Mouse (Mus musculus) spleen, adult 2 months (tissue): Measurements from ENCODE around the gene Ism1. TPM values are rescaled to one million over a fixed set of nuclear protein-coding genes. Genes with fewer than 3 reads are reported as not detected.

Experiments used
- DNase-seq, 2 experiments: peaks; one replicate each; pipeline versions ENCODE4 v3.0.0 to v3.0.0-alpha.2; 2012 to 2021; ENCODE audit warnings: low spot score in 2 of 2, low read depth in 1 of 2
- H3K27ac ChIP-seq: fragments of 200-500 bp; 2 replicates; pipeline ENCODE4 v1.5.1; 2012; ENCODE audit warnings: low read length, inconsistent platforms; ENCODE audit not compliant: insufficient read depth
- H3K27me3 ChIP-seq: fragments of 200-500 bp; 2 replicates; pipeline ENCODE4 v1.6.1; 2012; ENCODE audit warnings: mild to moderate bottlenecking, moderate library complexity, low read length, inconsistent platforms; ENCODE audit not compliant: control insufficient read depth, insufficient read depth
- H3K36me3 ChIP-seq: fragments of 200-500 bp; 2 replicates; pipeline ENCODE4 v1.6.1; 2012; ENCODE audit warnings: mild to moderate bottlenecking, low read length, inconsistent platforms; ENCODE audit not compliant: control insufficient read depth, insufficient read depth
- H3K4me1 ChIP-seq: fragments of 200-500 bp; 2 replicates; pipeline ENCODE4 v1.6.1; 2011; ENCODE audit warnings: inconsistent platforms; ENCODE audit not compliant: control insufficient read depth, insufficient read depth, insufficient read length
- H3K4me3 ChIP-seq: fragments of 200-500 bp; 2 replicates; pipeline ENCODE4 v1.5.1; 2011; ENCODE audit warnings: mild to moderate bottlenecking, inconsistent platforms; ENCODE audit not compliant: insufficient read depth, insufficient read length; ENCODE audit errors: extremely low read depth
- CTCF ChIP-seq: fragments of 200-500 bp; IDR thresholded peaks from 2 replicates; pipeline ENCODE4 v1.5.1; 2011; ENCODE audit warnings: mild to moderate bottlenecking, inconsistent platforms; ENCODE audit not compliant: insufficient read depth, insufficient read length, insufficient replicate concordance; ENCODE audit errors: extremely low read depth
- POLR2A ChIP-seq: fragments of 200-500 bp; IDR thresholded peaks from 2 replicates; pipeline ENCODE4 v1.6.1; 2011; ENCODE audit warnings: low read depth, low read length, inconsistent platforms
- WGBS: fragments of 180-500 bp; shearing (Covaris S2); methylation state at CpG from one replicate; pipeline ENCODE4 v1.1.7; 2018; 5-methylcytosine and 5-hydroxymethylcytosine counted together
- polyA plus RNA-seq: library from polyadenylated mRNA; depleted of rRNA; stranded (reverse); fragments of >200 nt; gene quantifications from 2 replicates; pipeline ENCODE4 v1.2.3, GENCODE M21; 2012

The Ism1 gene
- polyA plus RNA-seq, 1 experiment, result 0.28 TPM

DNA sequence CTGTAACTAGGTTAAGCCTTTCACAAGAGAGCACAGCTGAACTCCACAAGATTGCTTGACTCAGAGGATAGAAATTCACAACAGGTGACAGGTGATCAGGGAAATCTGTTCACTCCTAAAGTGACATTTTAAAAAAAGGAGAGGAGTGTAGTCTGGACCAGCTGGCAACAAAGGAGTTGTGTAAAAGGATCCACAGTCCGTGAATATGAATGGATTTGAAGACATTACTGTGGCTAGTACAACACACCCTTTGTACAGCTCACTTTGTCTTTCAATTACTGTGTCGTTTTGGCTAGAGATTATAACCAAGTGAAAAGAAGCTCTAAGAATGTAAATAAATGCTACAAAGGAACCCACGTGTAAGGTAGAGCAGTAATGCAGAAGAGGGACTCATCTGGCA lies 33.7 kb downstream of the Ism1 start:
- 73% methylated on average over 3 of the region's 3 CpGs for WGBS

DNA sequence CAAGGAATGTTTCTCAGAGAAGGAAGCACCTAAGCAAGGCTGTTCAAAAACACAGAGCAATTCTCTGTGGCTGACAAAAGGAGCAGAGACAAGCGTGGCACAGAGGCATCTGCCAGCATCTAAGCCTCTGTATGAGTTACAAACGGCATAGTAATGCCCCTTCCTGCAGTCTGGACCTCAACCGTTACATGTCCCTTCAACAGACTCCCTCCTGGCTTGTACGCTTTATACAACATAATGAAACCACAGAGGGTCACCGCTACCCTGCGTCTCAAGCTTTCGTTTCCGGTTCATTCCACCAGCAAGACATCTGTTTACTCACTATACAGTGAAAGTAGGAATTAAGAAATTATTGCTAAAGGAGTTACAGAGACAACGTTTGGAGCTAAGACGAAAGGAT lies 34.1 kb downstream of the Ism1 start:
- H3K4me3 ChIP-seq, result no peak overlapping the region
- no peaks in the 10 kb centered on the region for H3K4me1 ChIP-seq
- no peaks in the 10 kb centered on the region for H3K36me3 ChIP-seq
- DNase-seq, result no peak
- TF ChIP-seq POLR2A (no peak), CTCF (no peak)
- no peaks in the 10 kb centered on the region for H3K27me3 ChIP-seq
- H3K27ac ChIP-seq, result no peak overlapping the region
- WGBS, result 86% methylated on average over 10 of the region's 10 CpGs

More for the DNA sequence above, 33.7 kb downstream of the Ism1 start:
- H3K4me1 ChIP-seq, result no peaks in the 10 kb centered on the region
- no peaks in the 10 kb centered on the region for H3K27me3 ChIP-seq
- H3K4me3 ChIP-seq, result no peak overlapping the region
- H3K27ac ChIP-seq, result no peak overlapping the region
- no peaks in the 10 kb centered on the region for H3K36me3 ChIP-seq
- no peak for TF ChIP-seq POLR2A
- no peak for DNase-seq

DNA sequence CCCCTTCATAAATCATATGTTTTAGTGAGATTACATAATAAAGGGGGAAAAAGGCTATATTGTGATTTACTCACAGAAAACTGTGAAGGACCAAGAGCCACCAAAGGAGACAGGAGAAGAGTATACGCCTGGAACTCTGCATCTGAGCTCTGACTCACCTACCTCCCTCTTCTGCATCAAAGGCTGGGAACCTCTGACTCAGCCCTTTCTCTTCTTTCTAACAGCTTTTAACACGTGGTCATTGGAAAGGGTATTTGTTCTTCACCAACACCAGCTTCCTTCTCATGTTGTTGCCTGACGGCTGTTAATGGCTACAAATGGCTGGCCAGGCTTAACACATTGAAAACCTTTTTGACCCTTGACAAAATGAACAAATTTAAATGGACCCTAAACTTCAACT lies 36.2 kb downstream of the Ism1 start:
- H3K36me3 ChIP-seq, result no peaks in the 10 kb centered on the region
- TF ChIP-seq POLR2A (no peak), CTCF (no peak)
- 62% methylated on average over 3 of the region's 3 CpGs for WGBS
- no peak overlapping the region for H3K27ac ChIP-seq
- H3K4me1 ChIP-seq, result no peaks in the 10 kb centered on the region
- no peaks in the 10 kb centered on the region for H3K27me3 ChIP-seq
- no peak overlapping the region for H3K4me3 ChIP-seq
- DNase-seq, result no peak

DNA sequence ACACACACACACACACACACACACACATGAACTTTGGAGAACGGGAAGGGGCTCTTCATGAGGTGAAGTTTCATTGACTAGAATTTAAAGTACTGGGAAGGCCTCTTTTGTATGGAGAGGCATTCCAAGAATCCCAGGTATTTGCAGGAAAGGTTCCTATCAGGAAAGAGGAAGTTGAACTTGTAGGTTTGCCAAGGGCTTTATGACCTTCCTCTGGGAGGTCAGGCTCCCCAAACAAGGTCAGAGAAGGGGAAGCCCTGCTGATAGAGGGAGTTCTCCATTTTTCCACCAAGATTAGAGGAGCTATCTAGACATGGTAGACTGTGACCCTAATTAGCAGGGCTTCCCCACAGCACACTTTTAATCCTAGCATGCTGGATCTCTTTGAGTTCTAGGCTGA lies 39.8 kb downstream of the Ism1 start:
- H3K4me1 ChIP-seq, result no peaks in the 10 kb centered on the region
- H3K36me3 ChIP-seq, result no peaks in the 10 kb centered on the region
- DNase-seq, result no peak
- WGBS, result 93% methylated on average over 1 of the region's 1 CpGs
- no peak overlapping the region for H3K4me3 ChIP-seq
- TF ChIP-seq POLR2A, result no peak
- TF ChIP-seq CTCF, result no peak
- H3K27ac ChIP-seq, result no peak overlapping the region
- H3K27me3 ChIP-seq, result no peaks in the 10 kb centered on the region

DNA sequence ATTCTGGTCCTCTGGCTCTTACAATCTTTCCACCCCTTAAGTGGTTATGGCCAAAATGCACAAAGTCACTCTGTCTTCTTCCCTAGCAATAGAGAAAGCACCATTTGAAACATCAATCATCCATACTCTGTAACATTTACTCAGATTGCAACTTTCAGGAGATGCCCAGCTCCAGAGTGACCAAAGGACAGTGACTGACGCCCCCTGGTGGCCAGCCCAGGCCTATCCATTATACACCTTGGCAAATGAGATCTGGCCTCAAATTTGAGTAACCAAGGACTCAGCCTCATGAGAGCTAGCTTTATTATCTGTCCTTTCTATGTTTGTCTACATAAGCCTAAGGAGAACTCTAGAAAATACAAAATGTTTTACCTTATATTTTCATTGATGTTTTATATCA lies 44.7 kb downstream of the Ism1 start:
- H3K4me1 ChIP-seq, result no peaks in the 10 kb centered on the region
- H3K4me3 ChIP-seq, result no peak overlapping the region
- no peaks in the 10 kb centered on the region for H3K36me3 ChIP-seq
- no peaks in the 10 kb centered on the region for H3K27me3 ChIP-seq
- TF ChIP-seq CTCF (no peak; the same call in 1 of the 2 replicates), POLR2A (no peak)
- DNase-seq, result no peak
- 0% methylated on average over 1 of the region's 1 CpGs for WGBS
- no peak overlapping the region for H3K27ac ChIP-seq

DNA sequence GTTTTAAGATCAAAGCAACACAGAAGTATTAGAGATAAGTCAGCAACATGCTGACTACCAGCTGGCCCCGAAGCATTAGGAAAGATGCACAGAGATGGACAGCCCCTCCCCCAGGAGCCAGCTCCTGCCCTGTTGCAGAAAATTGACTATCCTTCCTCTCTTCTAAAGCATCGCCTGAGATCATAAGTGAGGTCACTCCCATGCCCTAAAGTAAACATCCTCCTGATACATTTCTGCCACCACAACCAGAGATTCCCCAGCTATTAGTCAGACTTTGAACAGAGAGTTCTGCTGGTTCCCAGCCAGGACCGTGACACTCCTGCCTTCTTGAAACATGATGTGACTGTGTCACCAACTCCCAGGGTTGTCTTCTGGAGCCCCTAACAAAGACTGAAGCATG lies 45.3 kb downstream of the Ism1 start:
- TF ChIP-seq CTCF (no peak), POLR2A (no peak)
- H3K27ac ChIP-seq, result no peak overlapping the region
- H3K4me1 ChIP-seq, result no peaks in the 10 kb centered on the region
- no peaks in the 10 kb centered on the region for H3K36me3 ChIP-seq
- 53% methylated on average over 3 of the region's 3 CpGs for WGBS
- H3K4me3 ChIP-seq, result no peak overlapping the region
- DNase-seq, result no peak
- H3K27me3 ChIP-seq, result no peaks in the 10 kb centered on the region

DNA sequence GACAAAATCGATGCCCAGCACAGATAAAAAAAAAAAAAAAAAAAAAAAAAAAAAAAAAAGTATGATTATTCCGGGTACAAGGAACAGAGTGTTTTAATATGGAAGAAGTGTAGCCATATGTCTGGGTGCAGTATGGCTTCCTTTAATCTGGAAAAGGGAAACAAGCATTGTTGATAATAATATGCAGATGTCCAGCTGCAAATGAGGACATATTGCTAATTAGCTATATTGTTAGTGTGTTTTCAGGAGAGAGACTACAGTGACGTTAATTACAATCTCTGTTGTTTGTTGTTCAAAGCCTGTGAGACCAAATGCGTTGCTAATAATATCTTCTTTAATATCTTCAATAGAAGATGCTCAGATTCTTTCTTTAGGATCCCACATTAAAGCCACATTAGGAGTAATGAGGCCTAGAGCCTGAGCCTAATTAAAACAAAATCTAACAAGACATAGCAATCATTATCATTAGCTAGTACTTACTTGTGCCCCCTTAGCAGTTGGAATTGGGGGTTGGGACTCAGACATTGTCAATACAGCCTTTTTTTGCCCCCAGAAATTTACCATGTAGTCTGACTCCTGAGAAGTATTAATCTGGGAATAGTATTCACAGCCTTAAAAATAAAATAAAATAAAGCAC lies 46.3 kb downstream of the Ism1 start:
- Histone ChIP-seq H3K27ac (no peak overlapping the region), H3K4me1 (no peaks in the 10 kb centered on the region), H3K4me3 (no peak overlapping the region), H3K27me3 (no peaks in the 10 kb centered on the region), H3K36me3 (no peaks in the 10 kb centered on the region)
- 82% methylated on average over 4 of the region's 4 CpGs for WGBS
- TF ChIP-seq POLR2A (no peak), CTCF (no peak)
- DNase-seq, result no peak
